Mouse (Mus musculus): Measurements from ENCODE around the gene Iqcc.

The Iqcc gene

DNA sequence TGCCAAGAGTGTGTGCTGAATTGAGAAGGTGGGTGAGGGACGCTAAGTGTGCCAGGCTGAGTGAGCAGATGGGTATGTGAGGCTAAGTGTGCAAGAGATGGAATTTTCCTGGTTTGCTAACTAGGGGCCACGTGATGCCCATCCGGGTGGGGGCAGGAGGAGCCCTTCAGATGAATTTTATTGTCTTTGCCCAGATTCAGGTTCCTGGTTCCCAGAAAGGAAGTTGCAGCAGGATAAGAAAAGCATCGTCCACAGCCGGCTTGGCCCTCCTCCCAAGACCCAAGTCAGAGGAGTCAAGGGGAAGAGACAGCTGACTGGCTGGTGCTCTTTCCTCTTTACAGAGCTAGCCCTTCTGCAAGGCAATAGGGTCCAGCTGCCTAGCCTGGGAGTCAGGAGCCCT is 40.4 kb downstream of the Iqcc start, which contains the start of gene Fam167b:
Gene Fam167b (minus strand): TSS at position 84 of the 400 bp plus-strand sequence.
- DNase-seq (ENCODE audit: low read depth): no peak

- no peak for DNase-seq (ENCODE audit: low read depth)
Observed at GRCm38 (mm10) chr4:129577688-129578087, 41.2 kb downstream of the Iqcc start.

GRCm38 (mm10) chr4:129576863-129577491 is 41.9 kb downstream of the Iqcc start:
- DNase-seq (ENCODE audit: low read depth): no peak

- peak; percentile 77 for DNase-seq (ENCODE audit: low read depth)
Observed at GRCm38 (mm10) chr4:129575171-129575844, 43.6 kb downstream of the Iqcc start.

- no peak for DNase-seq (ENCODE audit: low read depth)
Observed at GRCm38 (mm10) chr4:129573430-129573829, 45.5 kb downstream of the Iqcc start, which contains the start of gene Lck. Lck (minus strand) TSS chr4:129573641.

DNA sequence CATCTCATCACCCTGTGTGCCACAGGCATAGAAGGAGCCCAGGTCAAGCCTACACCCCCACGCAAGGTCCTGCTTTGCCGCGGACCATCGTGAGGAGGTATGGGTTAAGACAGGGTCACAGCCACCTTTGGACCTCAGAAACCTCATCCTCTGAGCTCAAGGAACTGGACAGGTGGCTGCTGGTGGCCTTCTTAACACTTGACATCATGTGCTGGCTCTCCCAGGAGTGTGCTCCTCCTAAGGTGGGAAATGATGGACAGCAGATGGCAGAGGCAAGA is 45.9 kb downstream of the Iqcc start:
- no peak for DNase-seq (ENCODE audit: low read depth)

DNA sequence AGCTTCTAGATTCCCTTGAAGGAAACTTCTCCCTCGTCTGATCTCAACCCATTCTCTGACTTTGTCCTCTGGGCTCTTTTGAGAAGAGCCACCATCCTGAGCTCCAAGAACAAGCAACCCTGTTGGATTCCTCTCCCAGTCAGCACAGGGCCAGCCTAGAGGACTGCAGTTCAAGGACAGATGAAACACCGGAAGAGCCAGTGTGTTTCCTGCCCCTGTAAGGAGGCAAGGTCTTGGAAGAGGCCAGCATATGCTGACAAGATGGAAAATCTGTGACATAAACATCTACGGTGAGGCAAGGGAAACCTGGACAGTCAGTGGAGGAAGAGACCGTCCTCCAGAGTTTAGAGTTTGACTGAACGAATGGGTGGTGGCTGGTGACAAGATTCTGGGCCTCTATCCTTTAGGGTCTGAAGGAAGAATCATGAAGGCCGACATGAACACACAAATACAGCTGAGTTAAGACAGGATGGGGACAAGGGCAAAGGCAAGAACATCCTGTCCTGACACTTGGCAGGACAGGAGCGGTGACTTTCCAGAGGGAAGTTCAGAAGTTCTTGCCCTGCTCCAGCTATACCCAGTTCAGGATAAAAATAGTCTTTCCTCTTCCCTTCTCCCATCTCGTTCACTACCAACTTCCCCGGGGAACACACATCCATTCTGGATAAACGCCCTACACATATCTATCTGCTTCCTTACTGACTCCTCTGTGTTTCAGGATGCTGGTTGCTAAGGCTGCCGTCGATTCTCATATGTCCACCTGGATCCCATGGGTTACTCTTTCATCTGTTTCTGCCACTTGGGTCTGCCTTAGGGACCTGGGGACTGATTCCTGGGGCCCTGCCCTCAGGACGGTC is 46.4 kb downstream of the Iqcc start:
- no peak for DNase-seq (ENCODE audit: low read depth)

GRCm38 (mm10) chr4:129571551-129572084 is 47.3 kb downstream of the Iqcc start:
- no peak for DNase-seq (ENCODE audit: low read depth)

DNA sequence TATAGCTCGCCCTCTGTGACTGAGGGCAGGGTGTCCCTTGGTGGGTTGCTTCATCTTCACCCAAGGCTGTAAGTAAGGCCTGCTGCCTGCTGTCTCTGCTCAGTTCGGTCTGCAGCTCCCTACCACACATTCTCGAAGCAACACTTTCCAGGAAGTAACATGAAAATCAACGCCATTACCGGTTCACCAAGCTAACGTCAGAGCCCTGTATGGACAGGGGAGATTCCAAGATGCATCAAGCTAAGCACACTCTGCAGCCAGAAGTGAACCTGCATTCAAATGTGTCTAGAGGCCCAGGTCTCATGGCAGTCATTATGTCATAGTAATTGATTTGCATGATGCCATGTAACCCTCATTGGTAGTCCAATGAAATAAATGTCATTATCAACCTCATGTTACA is 48.9 kb downstream of the Iqcc start:
- no peak for DNase-seq (ENCODE audit: low read depth)

- DNase-seq (ENCODE audit: low read depth): no peak
Observed at GRCm38 (mm10) chr4:129568366-129568765, 50.5 kb downstream of the Iqcc start.

DNA sequence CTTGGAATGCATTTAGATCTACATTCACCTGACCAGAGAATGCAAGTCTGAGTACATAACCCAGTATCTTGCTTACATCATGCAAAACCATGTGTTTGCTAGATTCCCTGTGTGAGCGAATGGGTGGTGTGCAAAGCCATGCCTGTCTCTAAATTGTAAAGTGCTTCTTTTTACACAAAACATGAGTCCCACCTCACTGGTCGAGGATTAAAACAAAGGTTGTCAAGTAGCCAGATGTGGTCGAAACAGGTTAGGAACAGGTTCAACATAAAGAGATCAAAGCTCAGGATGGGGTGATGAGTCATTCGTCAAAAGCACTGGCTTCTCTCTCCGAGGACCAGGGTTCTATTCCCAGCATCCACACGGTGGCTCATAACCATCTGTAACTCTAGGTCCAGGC is 53.8 kb downstream of the Iqcc start:
- no peak for DNase-seq (ENCODE audit: low read depth)
